Comparison of ENCODE assay signal across 18 mouse cellular contexts in genomic region chr12:8726890-8727289, GRCm38 (mm10). TPM values are rescaled to one million over a fixed set of nuclear protein-coding genes. Genes with fewer than 3 reads are reported as not detected.
DNase-seq lines count a peak whose midpoint lies in the region; ATAC-seq and TF ChIP-seq lines count a peak whose summit lies in the region.
"Had no signal": no experiment of that assay in that cellular context is flagged by ENCODE, and none has a peak within 500 bp of the region (broad histone marks: within the 10 kb centered on the region; RNA-seq: fewer than 3 reads in every experiment).

No protein-coding gene starts in this region.

- H3K4me3 ChIP-seq in cerebellum, adult 2 months (replicated peaks; ENCODE audit: insufficient read depth, low read depth, low read length) = no peak overlapping the region
- H3K4me3 ChIP-seq in hindbrain, postnatal 0 days (ENCODE audit: low read length) = no peak overlapping the region
- no peak overlapping the region for H3K4me3 ChIP-seq in hindbrain, embryonic 16.5 days (ENCODE audit: low read length)
- no peak overlapping the region for H3K4me3 ChIP-seq in neural tube, embryonic 12.5 days
- H3K4me3 ChIP-seq in neural tube, embryonic 15.5 days (replicated peaks) = no peak overlapping the region
- H3K4me3 ChIP-seq: heart, embryonic 13.5 days; hindbrain, embryonic 12.5 days; left cerebral cortex, adult 2 months; limb, embryonic 13.5 days had no signal

- H3K36me3 ChIP-seq in hindbrain, postnatal 0 days (ENCODE audit: insufficient read depth, low read length) = peaks cover 9% of the 10 kb centered on the region
- H3K36me3 ChIP-seq in hindbrain, embryonic 16.5 days (ENCODE audit: control insufficient read depth, insufficient read depth, low read length) = peaks cover 17% of the 10 kb centered on the region
- H3K36me3 ChIP-seq in neural tube, embryonic 12.5 days = peaks cover 45% of the 10 kb centered on the region
- peaks cover 33% of the 10 kb centered on the region for H3K36me3 ChIP-seq in neural tube, embryonic 15.5 days

- no peak overlapping the region for H3K9ac ChIP-seq in hindbrain, postnatal 0 days (replicated peaks; ENCODE audit: low read length)
- H3K9ac ChIP-seq in hindbrain, embryonic 16.5 days (ENCODE audit: low read depth, low read length) = no peak overlapping the region
- no peak overlapping the region for H3K9ac ChIP-seq in neural tube, embryonic 12.5 days
- no peak overlapping the region for H3K9ac ChIP-seq in neural tube, embryonic 15.5 days (replicated peaks)
- H3K9ac ChIP-seq: heart, embryonic 13.5 days; hindbrain, embryonic 12.5 days; limb, embryonic 13.5 days had no signal

- intact Hi-C loops in gastrocnemius, postnatal 36 days (cut with DNase I) = no loop called here

- no peak for TF ChIP-seq CTCF in cerebellum, adult 2 months (IDR thresholded peaks at IDR 0.05; ENCODE audit: borderline replicate concordance, insufficient read depth, low read depth, low read length)
- TF ChIP-seq CTCF in hindbrain, postnatal 0 days (IDR thresholded peaks at IDR 0.05; ENCODE audit: low read depth) = peak; percentile 42

- peak; percentile 19 to 26 for DNase-seq in cerebellum, adult 2 months
- no peak for DNase-seq in cerebellum, adult 11 months
- no peak for DNase-seq in hindbrain, postnatal 0 days (ENCODE audit: low spot score)
- DNase-seq in urinary bladder, adult 2 months (ENCODE audit: low spot score) = no peak
- DNase-seq in gastrocnemius, postnatal 36 days = no peak
- DNase-seq: gastrocnemius, postnatal 10 days; kidney, adult 2 months; lung, postnatal 10 days; thymus, postnatal 25 days had no signal

- no peaks in the 10 kb centered on the region for H3K4me1 ChIP-seq in cerebellum, adult 2 months (ENCODE audit: control insufficient read depth, insufficient read depth, low read length)
- H3K4me1 ChIP-seq in hindbrain, postnatal 0 days (ENCODE audit: insufficient read depth, low read length) = no peaks in the 10 kb centered on the region
- H3K4me1 ChIP-seq in hindbrain, embryonic 16.5 days (ENCODE audit: control insufficient read depth, insufficient read depth, low read depth, low read length) = no peaks in the 10 kb centered on the region
- H3K4me1 ChIP-seq in neural tube, embryonic 12.5 days = no peaks in the 10 kb centered on the region
- no peaks in the 10 kb centered on the region; the same call in 1 of the 2 replicates for H3K4me1 ChIP-seq in neural tube, embryonic 15.5 days
- H3K4me1 ChIP-seq: heart, embryonic 13.5 days; hindbrain, embryonic 12.5 days had no signal

- no peaks in the 10 kb centered on the region for H3K27me3 ChIP-seq in cerebellum, adult 2 months (ENCODE audit: control insufficient read depth, insufficient read depth, low read length)
- no peaks in the 10 kb centered on the region for H3K27me3 ChIP-seq in hindbrain, postnatal 0 days (ENCODE audit: insufficient read depth, low read length)
- H3K27me3 ChIP-seq in hindbrain, embryonic 16.5 days (replicated peaks; ENCODE audit: control insufficient read depth, insufficient read depth, low read length) = no peaks in the 10 kb centered on the region
- no peaks in the 10 kb centered on the region for H3K27me3 ChIP-seq in neural tube, embryonic 12.5 days (replicated peaks)
- H3K27me3 ChIP-seq in neural tube, embryonic 15.5 days (replicated peaks) = no peaks in the 10 kb centered on the region
- H3K27me3 ChIP-seq: heart, embryonic 13.5 days; hindbrain, embryonic 12.5 days; limb, embryonic 13.5 days had no signal

- no peak overlapping the region for H3K4me2 ChIP-seq in hindbrain, postnatal 0 days (ENCODE audit: low read depth, low read length)
- no peak overlapping the region for H3K4me2 ChIP-seq in hindbrain, embryonic 16.5 days (ENCODE audit: low read length)
- H3K4me2 ChIP-seq in neural tube, embryonic 12.5 days (replicated peaks) = no peak overlapping the region
- H3K4me2 ChIP-seq in neural tube, embryonic 15.5 days = no peak overlapping the region
- H3K4me2 ChIP-seq: heart, embryonic 13.5 days; hindbrain, embryonic 12.5 days; limb, embryonic 13.5 days; midbrain, embryonic 11.5 days had no signal

- no peaks in the 10 kb centered on the region for H3K9me3 ChIP-seq in hindbrain, postnatal 0 days (ENCODE audit: low read length)
- H3K9me3 ChIP-seq in hindbrain, embryonic 16.5 days (ENCODE audit: control insufficient read depth, low read length) = no peaks in the 10 kb centered on the region
- H3K9me3 ChIP-seq in neural tube, embryonic 12.5 days = no peaks in the 10 kb centered on the region
- H3K9me3 ChIP-seq in neural tube, embryonic 15.5 days (replicated peaks) = no peaks in the 10 kb centered on the region
- H3K9me3 ChIP-seq: heart, embryonic 13.5 days; hindbrain, embryonic 12.5 days; limb, embryonic 13.5 days had no signal

- TF ChIP-seq POLR2A in cerebellum, adult 2 months (IDR thresholded peaks at IDR 0.05; ENCODE audit: borderline replicate concordance, insufficient read depth, low read length) = no peak

- H3K27ac ChIP-seq in cerebellum, adult 2 months (ENCODE audit: insufficient read depth, low read length) = no peak overlapping the region
- H3K27ac ChIP-seq in hindbrain, postnatal 0 days = no peak overlapping the region
- no peak overlapping the region for H3K27ac ChIP-seq in hindbrain, embryonic 16.5 days (ENCODE audit: low read depth, low read length)
- 0 out of 2 replicates have a peak overlapping the region, but pooled peaks have one; percentile 10 for H3K27ac ChIP-seq in neural tube, embryonic 12.5 days
- no peak overlapping the region for H3K27ac ChIP-seq in neural tube, embryonic 15.5 days (replicated peaks)
- H3K27ac ChIP-seq: heart, embryonic 13.5 days; hindbrain, embryonic 12.5 days; left cerebral cortex, adult 2 months; limb, embryonic 13.5 days had no signal

- ATAC-seq in hindbrain, postnatal 0 days = no peak
- no peak for ATAC-seq in hindbrain, embryonic 16.5 days
- ATAC-seq in neural tube, embryonic 12.5 days (ENCODE audit: low FRiP score, low read depth) = no peak
- ATAC-seq in neural tube, embryonic 15.5 days (ENCODE audit: low FRiP score) = no peak
- ATAC-seq: forebrain, embryonic 16.5 days had no signal

- 12% methylated on average over 1 of the region's 1 CpGs for WGBS in cerebellum, adult 2 months
- 65% methylated on average over 1 of the region's 1 CpGs for WGBS in hindbrain, postnatal 0 days
- WGBS in hindbrain, embryonic 16.5 days = 58% methylated on average over 1 of the region's 1 CpGs
- 70% methylated on average over 1 of the region's 1 CpGs for WGBS in neural tube, embryonic 12.5 days
- 71% methylated on average over 1 of the region's 1 CpGs for WGBS in neural tube, embryonic 15.5 days

RNA-seq across cellular contexts. Expression of gene Sdc1, which starts 44.2 kb away (rescaled TPM):
- polyA plus RNA-seq in cerebellum, adult 2 months (2012; rRNA removed) = 10.8 and 16.9 TPM in 2 replicates
- 17.1 and 20.6 TPM in 2 replicates for total RNA-seq in hindbrain, postnatal 0 days (2014; rRNA removed)
- polyA plus RNA-seq in hindbrain, postnatal 0 days (2015; fragmentation: Nextera tagmentation; extraction: Ambion mirVana) = 12.5 and 14.0 TPM in 2 replicates
- polyA plus RNA-seq in hindbrain, embryonic 16.5 days (2015; fragmentation: Nextera tagmentation; extraction: Ambion mirVana) = 18.0 and 21.5 TPM in 2 replicates
- 43.5 and 48.2 TPM in 2 replicates for polyA plus RNA-seq in neural tube, embryonic 12.5 days (2016; fragmentation: Nextera tagmentation; extraction: Ambion mirVana)
- 15.0 and 26.1 TPM in 2 replicates for polyA plus RNA-seq in neural tube, embryonic 15.5 days (2015; fragmentation: Nextera tagmentation; extraction: Ambion mirVana)
- polyA plus RNA-seq in urinary bladder, adult 2 months (2012; rRNA removed) = 231 TPM in 2 replicates
- total RNA-seq in gastrocnemius, postnatal 36 days (2021) = 1 to 10 TPM; 2.7 to 3.3 TPM

RNA-seq across cellular contexts. Expression of gene Pum2, which starts 53.0 kb away (rescaled TPM):
- 65.1 and 69.8 TPM in 2 replicates for polyA plus RNA-seq in cerebellum, adult 2 months (2012; rRNA removed)
- total RNA-seq in hindbrain, postnatal 0 days (2014; rRNA removed) = 118 and 133 TPM in 2 replicates
- polyA plus RNA-seq in hindbrain, postnatal 0 days (2015; fragmentation: Nextera tagmentation; extraction: Ambion mirVana) = 31.1 and 34.5 TPM in 2 replicates
- polyA plus RNA-seq in hindbrain, embryonic 16.5 days (2015; fragmentation: Nextera tagmentation; extraction: Ambion mirVana) = 41.3 and 45.8 TPM in 2 replicates
- polyA plus RNA-seq in neural tube, embryonic 12.5 days (2016; fragmentation: Nextera tagmentation; extraction: Ambion mirVana) = 53.0 and 55.5 TPM in 2 replicates
- polyA plus RNA-seq in neural tube, embryonic 15.5 days (2015; fragmentation: Nextera tagmentation; extraction: Ambion mirVana) = 40.4 and 43.8 TPM in 2 replicates
- 56.5 and 59.3 TPM in 2 replicates for polyA plus RNA-seq in urinary bladder, adult 2 months (2012; rRNA removed)
- total RNA-seq in gastrocnemius, postnatal 36 days (2021) = 10 to 100 TPM; 70.1 to 72.1 TPM

Comparison
In these comparisons a context has a peak if more than half of its experiments do, and no peak if none do; other contexts are left out.
1. DNase-seq: peak in cerebellum, adult 2 months (2 of 2); none in cerebellum, adult 11 months (single experiment), hindbrain, postnatal 0 days (single experiment), urinary bladder, adult 2 months (single experiment) and gastrocnemius, postnatal 36 days (0 of 2).